Mouse (Mus musculus): Measurements from ENCODE around the gene Dph3. TPM values are rescaled to one million over a fixed set of nuclear protein-coding genes. Genes with fewer than 3 reads are reported as not detected.
A peak's percentile ranks its signal among the peaks of the same experiment; 100 is the strongest.
"Not testable (repeated sequence)": the region's sequence is repeated elsewhere in the genome, so short reads cannot be mapped to it uniquely, and the experiment has no call there.

Gene Dph3
- total RNA-seq, 2 experiments from 2014 or later = 36.4 to 37.7 TPM

GRCm38 (mm10) chr14:32091124-32091523 lies 5.6 kb upstream of the Dph3 start:
- no peak for DNase-seq (ENCODE audit: low spot score in 2 of 2)
- intact Hi-C loops (cut with DNase I) = no loop called here

GRCm38 (mm10) chr14:32087584-32088248 lies 2.2 kb upstream of the Dph3 start:
- DNase-seq (ENCODE audit: low spot score in 2 of 2); intact Hi-C loops (cut with DNase I): not testable (repeated sequence)

DNA sequence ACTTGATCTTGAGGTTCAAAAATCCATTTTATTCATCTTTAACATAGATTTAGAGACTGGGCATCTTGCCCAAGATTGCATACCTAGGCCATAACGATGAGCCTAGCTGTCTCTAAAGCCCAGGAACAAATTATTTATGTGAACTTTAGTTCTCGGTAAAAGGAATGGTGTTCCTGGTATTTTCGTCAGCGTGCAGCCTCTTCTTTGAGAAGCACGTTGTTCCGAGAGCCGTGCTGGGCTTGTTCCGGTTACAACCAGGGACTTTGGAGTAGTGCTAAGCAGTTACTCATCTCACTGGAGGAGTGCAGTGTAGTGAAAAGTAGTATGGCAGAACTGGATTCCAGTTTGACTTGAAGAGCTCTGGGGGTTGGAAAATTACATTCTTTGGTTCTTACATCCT lies 697 bp upstream of the Dph3 start:
- intact Hi-C loops (cut with DNase I) = no loop called here
- DNase-seq (ENCODE audit: low spot score in 2 of 2) = no peak

- intact Hi-C loops (cut with DNase I) = no loop called here
- DNase-seq (ENCODE audit: low spot score in 2 of 2) = no peak
Measured at GRCm38 (mm10) chr14:32084761-32085485, 606 bp downstream of the Dph3 start, which contains the start of gene Oxnad1. Gene Oxnad1 (plus strand): TSS chr14:32085374.

DNA sequence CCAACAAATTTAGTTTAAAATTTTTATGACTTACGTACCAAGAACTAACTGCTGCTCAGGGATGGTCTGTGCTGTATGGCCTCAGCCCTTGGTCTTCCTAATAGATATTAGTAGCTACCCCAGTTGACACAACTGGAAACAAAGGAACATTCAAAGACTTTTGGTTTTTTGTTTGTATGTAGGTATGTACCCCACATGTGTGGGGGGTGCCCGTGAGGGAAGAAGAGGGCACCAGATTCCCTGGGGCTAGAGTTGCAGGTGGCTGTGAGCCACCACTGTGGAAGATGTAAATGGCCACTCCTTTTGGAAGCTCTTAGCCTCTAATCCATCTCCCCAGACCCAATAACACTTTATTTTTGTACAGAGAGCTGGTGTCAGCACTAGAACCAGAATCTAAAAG lies 2.1 kb downstream of the Dph3 start:
- DNase-seq (ENCODE audit: low spot score in 2 of 2) = no peak
- intact Hi-C loops (cut with DNase I) = no loop called here

- intact Hi-C loops (cut with DNase I) = no loop called here
Measured at GRCm38 (mm10) chr14:32082891-32083290, 2.6 kb downstream of the Dph3 start.

GRCm38 (mm10) chr14:32081026-32081425 lies 4.5 kb downstream of the Dph3 start:
- DNase-seq (ENCODE audit: low spot score in 2 of 2) = peak in 1 of 2 experiments; percentile 15
- intact Hi-C loops (cut with DNase I) = no loop called here

More at GRCm38 (mm10) chr14:32082891-32083290, 2.6 kb downstream of the Dph3 start:
- DNase-seq (ENCODE audit: low spot score in 2 of 2) = no peak

DNA sequence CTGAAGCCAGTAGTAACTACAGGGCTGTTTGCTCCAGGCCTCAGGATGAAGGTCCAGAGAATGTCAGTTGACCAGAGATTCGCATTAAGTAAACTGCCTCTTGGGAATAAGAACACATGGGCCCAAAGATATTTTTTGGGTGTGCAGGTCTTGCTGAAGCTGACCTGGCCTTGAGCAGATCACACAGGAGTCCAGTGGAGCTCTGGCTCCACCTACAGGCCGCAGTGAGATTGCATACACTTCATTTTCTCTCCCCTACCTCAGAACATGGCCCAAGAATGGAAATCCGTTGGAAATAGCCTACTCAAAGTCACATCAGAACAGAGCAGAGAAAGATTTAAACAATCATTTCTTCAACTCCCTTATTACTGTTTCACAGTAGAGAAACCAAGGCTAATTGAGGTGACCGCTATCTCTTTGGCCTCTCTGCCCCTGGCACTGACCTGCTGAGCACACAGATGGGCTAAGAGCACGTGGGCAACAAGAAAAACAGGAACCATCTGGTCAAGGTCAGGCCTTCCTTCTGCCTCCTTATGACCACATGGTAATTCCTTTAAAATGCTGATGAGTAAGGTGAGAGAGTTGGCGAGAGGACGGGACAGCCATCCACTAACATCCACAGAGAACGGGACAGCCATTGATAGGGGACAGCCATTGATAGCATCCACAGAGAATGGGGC lies 8.5 kb downstream of the Dph3 start:
- intact Hi-C loops (cut with DNase I) = loop anchor here (2.0 to 5.0 kb wide), 4 partner anchors 45 to 420 kb away; no protein-coding TSS in a partner anchor

GRCm38 (mm10) chr14:32073901-32074300 lies 11.6 kb downstream of the Dph3 start:
- intact Hi-C loops (cut with DNase I) = no loop called here

More for the DNA sequence above, 8.5 kb downstream of the Dph3 start:
- DNase-seq (ENCODE audit: low spot score in 2 of 2) = peak; percentile 50 to 72

GRCm38 (mm10) chr14:32073211-32073685 lies 12.3 kb downstream of the Dph3 start:
- intact Hi-C loops (cut with DNase I) = no loop called here
- peak; percentile 29 to 55 for DNase-seq (ENCODE audit: low spot score in 2 of 2)

More at GRCm38 (mm10) chr14:32073901-32074300, 11.6 kb downstream of the Dph3 start:
- DNase-seq (ENCODE audit: low spot score in 2 of 2) = no peak

- DNase-seq (ENCODE audit: low spot score in 2 of 2) = no peak
- intact Hi-C loops (cut with DNase I) = no loop called here
Measured at GRCm38 (mm10) chr14:32072807-32073206, 12.7 kb downstream of the Dph3 start.

DNA sequence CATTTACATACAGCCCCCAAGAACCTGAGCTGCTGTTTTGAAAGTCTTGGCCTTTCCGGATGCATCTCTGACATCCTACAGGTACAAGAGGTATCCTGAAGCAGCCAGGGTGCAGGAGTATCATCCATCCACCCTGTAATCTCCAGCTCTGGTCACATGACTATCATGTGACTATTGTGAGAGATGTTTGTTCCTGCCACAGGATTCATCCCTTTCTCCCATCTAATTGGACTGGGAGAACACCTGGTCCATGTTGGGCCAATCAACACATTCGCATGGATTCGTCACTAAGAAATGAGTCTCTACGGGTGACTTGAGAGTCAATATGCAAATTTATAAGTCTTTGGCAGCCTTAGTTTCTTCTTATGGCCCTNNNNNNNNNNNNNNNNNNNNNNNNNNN lies 24.1 kb downstream of the Dph3 start:
- intact Hi-C loops (cut with DNase I) = no loop called here
- no peak for DNase-seq (ENCODE audit: low spot score in 2 of 2)

GRCm38 (mm10) chr14:32057664-32058063 lies 27.9 kb downstream of the Dph3 start:
- intact Hi-C loops (cut with DNase I) = no loop called here
- DNase-seq (ENCODE audit: low spot score in 2 of 2) = no peak

DNA sequence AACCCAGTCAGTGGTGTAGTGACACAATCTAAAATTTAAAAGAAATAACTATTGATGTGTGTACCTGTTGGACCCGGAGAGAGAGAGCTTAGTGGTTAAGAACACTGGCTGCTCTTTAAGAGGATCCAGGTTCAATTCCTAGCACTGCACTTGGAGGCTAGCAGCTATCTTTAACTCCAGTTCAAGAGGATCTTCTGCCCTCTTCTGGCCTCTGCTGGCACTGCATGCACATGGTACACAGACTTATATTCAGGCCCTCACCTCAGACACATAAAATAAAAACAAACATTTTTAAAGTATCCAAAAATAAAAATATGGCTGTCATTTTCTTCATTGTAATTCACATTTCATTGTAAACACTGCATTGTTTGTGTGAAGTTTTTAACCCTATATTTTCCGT lies 28.9 kb downstream of the Dph3 start:
- no peak for DNase-seq (ENCODE audit: low spot score in 2 of 2)
- intact Hi-C loops (cut with DNase I) = no loop called here

- intact Hi-C loops (cut with DNase I) = no loop called here
- DNase-seq (ENCODE audit: low spot score in 2 of 2) = no peak
Measured at GRCm38 (mm10) chr14:32055781-32056180, 29.7 kb downstream of the Dph3 start.

GRCm38 (mm10) chr14:32054788-32055187 lies 30.7 kb downstream of the Dph3 start:
- intact Hi-C loops (cut with DNase I) = no loop called here
- DNase-seq (ENCODE audit: low spot score in 2 of 2) = no peak

GRCm38 (mm10) chr14:32053895-32054294 lies 31.6 kb downstream of the Dph3 start:
- intact Hi-C loops (cut with DNase I) = no loop called here

GRCm38 (mm10) chr14:32050171-32050570 lies 35.4 kb downstream of the Dph3 start:
- no peak for DNase-seq (ENCODE audit: low spot score in 2 of 2)
- intact Hi-C loops (cut with DNase I) = no loop called here

More at GRCm38 (mm10) chr14:32053895-32054294, 31.6 kb downstream of the Dph3 start:
- DNase-seq (ENCODE audit: low spot score in 2 of 2) = no peak

GRCm38 (mm10) chr14:32046357-32046756 lies 39.2 kb downstream of the Dph3 start:
- DNase-seq (ENCODE audit: low spot score in 2 of 2) = no peak
- intact Hi-C loops (cut with DNase I) = no loop called here

GRCm38 (mm10) chr14:32042108-32042507 lies 43.4 kb downstream of the Dph3 start:
- DNase-seq (ENCODE audit: low spot score in 2 of 2) = no peak
- intact Hi-C loops (cut with DNase I) = no loop called here
